11 mouse cellular contexts compared by ENCODE assay signal in the genomic region with DNA sequence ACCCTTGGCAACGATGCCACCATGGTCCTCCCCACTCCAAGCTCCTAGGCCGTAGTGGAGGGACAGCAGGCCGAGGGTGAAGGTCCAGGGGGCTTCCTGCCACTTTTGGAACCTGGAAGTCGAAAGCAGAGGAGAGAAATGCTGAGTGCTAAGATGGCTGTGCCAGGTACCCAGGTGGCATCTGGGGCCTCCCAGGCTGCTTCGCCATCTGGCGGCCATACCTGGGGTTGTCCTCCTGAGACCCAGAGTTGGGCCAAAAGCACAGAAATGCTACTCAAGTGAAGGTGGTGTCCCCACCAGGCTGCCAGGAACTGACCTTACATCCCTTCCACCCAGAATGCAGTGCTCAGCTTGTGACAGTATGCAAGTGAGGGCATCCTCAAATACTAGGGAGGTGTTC. TPM values are rescaled to one million over a fixed set of nuclear protein-coding genes. Genes with fewer than 3 reads are reported as not detected.
DNase-seq lines count a peak whose midpoint lies in the region; ATAC-seq and TF ChIP-seq lines count a peak whose summit lies in the region.
"Had no signal": no experiment of that assay in that cellular context is flagged by ENCODE, and none has a peak within 500 bp of the region (broad histone marks: within the 10 kb centered on the region; RNA-seq: fewer than 3 reads in every experiment).

No protein-coding gene starts in this region.

- 86% methylated on average over 6 of the region's 6 CpGs for WGBS in hindbrain, postnatal 0 days
- WGBS in hindbrain, embryonic 12.5 days = 79% methylated on average over 6 of the region's 6 CpGs

- no peak overlapping the region for H3K4me3 ChIP-seq in hindbrain, postnatal 0 days (ENCODE audit: low read length)
- H3K4me3 ChIP-seq in hindbrain, embryonic 12.5 days = no peak overlapping the region
- H3K4me3 ChIP-seq: heart, embryonic 13.5 days had no signal

- no peak overlapping the region for H3K4me2 ChIP-seq in hindbrain, postnatal 0 days (ENCODE audit: low read depth, low read length)
- H3K4me2 ChIP-seq in hindbrain, embryonic 12.5 days (replicated peaks) = no peak overlapping the region
- H3K4me2 ChIP-seq: heart, embryonic 13.5 days had no signal

- no peak overlapping the region for H3K27ac ChIP-seq in hindbrain, postnatal 0 days
- H3K27ac ChIP-seq in hindbrain, embryonic 12.5 days = no peak overlapping the region
- H3K27ac ChIP-seq: heart, embryonic 13.5 days had no signal

- peak; percentile 49 for TF ChIP-seq CTCF in hindbrain, postnatal 0 days (IDR thresholded peaks at IDR 0.05; ENCODE audit: low read depth)

- no peak for ATAC-seq in hindbrain, postnatal 0 days
- no peak for ATAC-seq in hindbrain, embryonic 12.5 days (ENCODE audit: low FRiP score)

- peak; percentile 28 for DNase-seq in hindbrain, postnatal 0 days (ENCODE audit: low spot score)
- peak; percentile 19 for DNase-seq in urinary bladder, postnatal 14 days (ENCODE audit: low spot score)
- DNase-seq in urinary bladder, adult 18-20 months (ENCODE audit: low spot score in 2 of 2) = no peak
- peak; percentile 83 for DNase-seq in induced T-regulatory cell, adult 2 months (ENCODE audit: low read depth)
- no peak for DNase-seq in ovary, postnatal 10 days (ENCODE audit: low spot score)
- DNase-seq in urinary bladder, postnatal 25 days (ENCODE audit: low spot score) = no peak
- DNase-seq in urinary bladder, postnatal 4 days (ENCODE audit: low spot score in 2 of 2) = no peak

- H3K9ac ChIP-seq in hindbrain, postnatal 0 days (replicated peaks; ENCODE audit: low read length) = no peak overlapping the region
- no peak overlapping the region for H3K9ac ChIP-seq in hindbrain, embryonic 12.5 days
- H3K9ac ChIP-seq: heart, embryonic 13.5 days had no signal

- H3K27me3 ChIP-seq in hindbrain, postnatal 0 days (ENCODE audit: insufficient read depth, low read length) = no peaks in the 10 kb centered on the region
- H3K27me3 ChIP-seq in hindbrain, embryonic 12.5 days = no peaks in the 10 kb centered on the region
- H3K27me3 ChIP-seq: heart, embryonic 13.5 days had no signal

- H3K9me3 ChIP-seq in hindbrain, postnatal 0 days (ENCODE audit: low read length) = no peaks in the 10 kb centered on the region
- no peaks in the 10 kb centered on the region for H3K9me3 ChIP-seq in hindbrain, embryonic 12.5 days (replicated peaks)
- H3K9me3 ChIP-seq: G1E; heart, embryonic 13.5 days had no signal

- no peaks in the 10 kb centered on the region for H3K4me1 ChIP-seq in hindbrain, postnatal 0 days (ENCODE audit: insufficient read depth, low read length)
- H3K4me1 ChIP-seq in hindbrain, embryonic 12.5 days = peaks cover 14% of the 10 kb centered on the region

- peaks cover 19% of the 10 kb centered on the region for H3K36me3 ChIP-seq in hindbrain, postnatal 0 days (ENCODE audit: insufficient read depth, low read length)
- peaks cover 64% of the 10 kb centered on the region for H3K36me3 ChIP-seq in hindbrain, embryonic 12.5 days
- H3K36me3 ChIP-seq: G1E had no signal

RNA-seq across cellular contexts. Expression of a gene that starts 11.2 kb away (rescaled TPM):
- 2.3 and 3.2 TPM in 2 replicates for total RNA-seq in hindbrain, postnatal 0 days (2014; rRNA removed)
- polyA plus RNA-seq in hindbrain, postnatal 0 days (2015; fragmentation: Nextera tagmentation; extraction: Ambion mirVana) = 11.5 and 15.5 TPM in 2 replicates
- 5.8 and 7.2 TPM in 2 replicates for polyA plus RNA-seq in hindbrain, embryonic 12.5 days (2016; fragmentation: Nextera tagmentation; extraction: Ambion mirVana)
- total RNA-seq: G1E had no signal
- polyA plus RNA-seq: G1E had no signal

RNA-seq across cellular contexts. Expression of a gene that starts 26.0 kb away (rescaled TPM):
- 3.3 and 5.9 TPM in 2 replicates for total RNA-seq in hindbrain, postnatal 0 days (2014; rRNA removed)
- 2.7 and 3.0 TPM in 2 replicates for polyA plus RNA-seq in hindbrain, postnatal 0 days (2015; fragmentation: Nextera tagmentation; extraction: Ambion mirVana)
- polyA plus RNA-seq in hindbrain, embryonic 12.5 days (2016; fragmentation: Nextera tagmentation; extraction: Ambion mirVana) = 1.6 and 1.9 TPM in 2 replicates

RNA-seq across cellular contexts. Expression of a gene that starts 26.1 kb away (rescaled TPM):
- 66.2 and 75.1 TPM in 2 replicates for total RNA-seq in hindbrain, postnatal 0 days (2014; rRNA removed)
- 47.1 and 49.6 TPM in 2 replicates for polyA plus RNA-seq in hindbrain, postnatal 0 days (2015; fragmentation: Nextera tagmentation; extraction: Ambion mirVana)
- polyA plus RNA-seq in hindbrain, embryonic 12.5 days (2016; fragmentation: Nextera tagmentation; extraction: Ambion mirVana) = 21.6 and 21.7 TPM in 2 replicates

RNA-seq across cellular contexts. Expression of a gene that starts 48.1 kb away (rescaled TPM):
- total RNA-seq in hindbrain, postnatal 0 days (2014; rRNA removed) = 0.72 TPM in 1 of 2 replicates, not detected in the other
- 0.41 and 0.68 TPM in 2 replicates for polyA plus RNA-seq in hindbrain, postnatal 0 days (2015; fragmentation: Nextera tagmentation; extraction: Ambion mirVana)
- polyA plus RNA-seq in hindbrain, embryonic 12.5 days (2016; fragmentation: Nextera tagmentation; extraction: Ambion mirVana) = 0.39 and 0.50 TPM in 2 replicates
- total RNA-seq: G1E; left cerebral cortex, postnatal 14 days had no signal

Comparison
In these comparisons a context has a peak if more than half of its experiments do, and no peak if none do; other contexts are left out.
1. DNase-seq: peak in hindbrain, postnatal 0 days (single experiment), urinary bladder, postnatal 14 days (single experiment) and induced T-regulatory cell, adult 2 months (single experiment); none in urinary bladder, adult 18-20 months (0 of 2), ovary, postnatal 10 days (single experiment), urinary bladder, postnatal 25 days (single experiment) and urinary bladder, postnatal 4 days (0 of 2).